Mouse (Mus musculus): ENCODE results near the gene Fshr. TPM values are rescaled to one million over a fixed set of nuclear protein-coding genes. Genes with fewer than 3 reads are reported as not detected.

Fshr gene
- total RNA-seq, 1 experiment: not detected

DNA sequence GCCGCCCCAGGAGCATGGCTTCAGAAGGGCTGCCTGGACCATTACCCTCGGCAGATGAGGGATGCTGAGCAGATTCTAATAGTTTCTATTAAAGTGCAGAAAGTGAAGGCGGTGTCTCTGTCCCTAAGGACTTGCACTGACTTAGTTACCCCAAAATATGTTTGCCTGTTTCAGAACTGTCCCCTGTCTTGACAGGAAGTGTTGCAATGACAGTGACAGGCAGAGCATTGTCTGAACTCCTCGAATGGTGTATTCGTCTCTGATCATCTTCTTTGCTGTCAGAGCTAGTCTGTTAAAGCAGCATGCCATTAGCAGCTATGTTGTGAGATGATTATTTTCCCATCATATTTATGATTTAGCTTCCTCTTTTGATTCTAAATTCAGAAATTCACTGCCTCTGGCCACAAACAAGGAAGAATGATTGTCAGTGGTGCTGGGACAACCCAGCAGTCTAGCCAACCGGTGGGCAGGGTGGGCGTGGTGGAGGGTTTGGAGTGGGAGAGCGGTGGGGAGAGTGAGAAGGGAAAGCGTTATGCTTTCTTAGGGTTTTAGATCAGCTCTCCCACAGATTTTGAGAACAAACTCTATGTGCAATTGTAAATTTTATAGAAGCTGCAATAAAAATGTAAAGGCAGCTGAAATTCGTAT lies 219.6 kb downstream of the Fshr start:
- H3K4me1 ChIP-seq (ENCODE audit: control insufficient read depth in 2 of 2, insufficient read depth in 2 of 2, low read length in 2 of 2, poor library complexity in 1 of 2): no peaks in the 10 kb centered on the region
- in situ Hi-C loops (cut with MboI; ENCODE audit: low sequenced_read_pairs in 2 of 2, unreplicated experiment in 2 of 2): no loop called here
- H3K27ac ChIP-seq (ENCODE audit: insufficient read depth, low read depth, low read length, poor library complexity, severe bottlenecking): no peak overlapping the region
- H3K4me3 ChIP-seq (ENCODE audit: insufficient read depth in 1 of 2, low read depth in 1 of 2, low read length in 2 of 2, poor library complexity in 1 of 2, severe bottlenecking in 1 of 2): no peak overlapping the region
- H3K9ac ChIP-seq (ENCODE audit: insufficient read depth, low read depth, low read length, poor library complexity, severe bottlenecking): no peak overlapping the region
- H3K36me3 ChIP-seq (ENCODE audit: control insufficient read depth, insufficient read depth, low read length, poor library complexity, severe bottlenecking): no peaks in the 10 kb centered on the region
- no peaks in the 10 kb centered on the region for H3K9me3 ChIP-seq (ENCODE audit: control insufficient read depth, insufficient read depth, low read depth, low read length)
- no peak for TF ChIP-seq ZNF384 (IDR thresholded peaks at IDR 0.05; ENCODE audit: low read depth, low read length)
- TF ChIP-seq CHD2 (IDR thresholded peaks at IDR 0.05; ENCODE audit: low read depth, low read length): no peak
- TF ChIP-seq ZC3H11A (IDR thresholded peaks at IDR 0.05; ENCODE audit: borderline replicate concordance, low read depth, low read length): no peak
- TF ChIP-seq HCFC1 (IDR thresholded peaks at IDR 0.05; ENCODE audit: borderline replicate concordance, insufficient read depth, low read length): no peak
- no peak for TF ChIP-seq MAFK (IDR thresholded peaks at IDR 0.05; ENCODE audit: insufficient read depth, low read depth, low read length)
- DNase-seq (ENCODE audit: low read depth, low spot score): no peak

DNA sequence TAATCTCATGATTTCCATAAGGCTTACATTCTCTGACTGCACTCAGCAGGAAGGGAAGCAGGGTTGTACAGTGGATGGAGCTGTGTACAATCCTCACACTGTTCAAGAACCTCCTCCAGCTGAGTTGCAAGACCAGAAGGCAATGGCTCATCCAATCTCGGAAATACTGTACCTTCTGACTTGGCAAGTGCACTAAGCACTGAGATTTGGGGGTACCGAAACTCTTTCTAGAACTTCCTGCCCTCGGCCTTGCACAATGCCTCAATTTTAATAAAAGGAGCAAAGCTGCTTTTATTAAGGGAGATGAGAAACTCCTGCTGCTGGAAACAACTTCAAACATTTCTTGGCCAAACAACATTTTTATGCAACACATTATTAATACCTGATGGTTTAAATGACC lies 225.9 kb downstream of the Fshr start:
- no peaks in the 10 kb centered on the region for H3K9me3 ChIP-seq (ENCODE audit: control insufficient read depth, insufficient read depth, low read depth, low read length)
- in situ Hi-C loops (cut with MboI; ENCODE audit: low sequenced_read_pairs in 2 of 2, unreplicated experiment in 2 of 2): loop anchor here in 1 of 2 experiments (25.0 kb wide), 2 partner anchors 1138 to 1538 kb away; no protein-coding TSS in a partner anchor
- no peak overlapping the region for H3K4me3 ChIP-seq (ENCODE audit: insufficient read depth in 1 of 2, low read depth in 1 of 2, low read length in 2 of 2, poor library complexity in 1 of 2, severe bottlenecking in 1 of 2)
- no peak overlapping the region for H3K27ac ChIP-seq (ENCODE audit: insufficient read depth, low read depth, low read length, poor library complexity, severe bottlenecking)
- DNase-seq (ENCODE audit: low read depth, low spot score): no peak
- no peaks in the 10 kb centered on the region for H3K36me3 ChIP-seq (ENCODE audit: control insufficient read depth, insufficient read depth, low read length, poor library complexity, severe bottlenecking)
- H3K9ac ChIP-seq (ENCODE audit: insufficient read depth, low read depth, low read length, poor library complexity, severe bottlenecking): no peak overlapping the region
- H3K4me1 ChIP-seq (ENCODE audit: control insufficient read depth in 2 of 2, insufficient read depth in 2 of 2, low read length in 2 of 2, poor library complexity in 1 of 2): no peaks in the 10 kb centered on the region
- no peak for TF ChIP-seq CHD2 (IDR thresholded peaks at IDR 0.05; ENCODE audit: low read depth, low read length)
- no peak for TF ChIP-seq MAFK (IDR thresholded peaks at IDR 0.05; ENCODE audit: insufficient read depth, low read depth, low read length)
- no peak for TF ChIP-seq ZNF384 (IDR thresholded peaks at IDR 0.05; ENCODE audit: low read depth, low read length)
- TF ChIP-seq HCFC1 (IDR thresholded peaks at IDR 0.05; ENCODE audit: borderline replicate concordance, insufficient read depth, low read length): no peak
- TF ChIP-seq ZC3H11A (IDR thresholded peaks at IDR 0.05; ENCODE audit: borderline replicate concordance, low read depth, low read length): no peak

DNA sequence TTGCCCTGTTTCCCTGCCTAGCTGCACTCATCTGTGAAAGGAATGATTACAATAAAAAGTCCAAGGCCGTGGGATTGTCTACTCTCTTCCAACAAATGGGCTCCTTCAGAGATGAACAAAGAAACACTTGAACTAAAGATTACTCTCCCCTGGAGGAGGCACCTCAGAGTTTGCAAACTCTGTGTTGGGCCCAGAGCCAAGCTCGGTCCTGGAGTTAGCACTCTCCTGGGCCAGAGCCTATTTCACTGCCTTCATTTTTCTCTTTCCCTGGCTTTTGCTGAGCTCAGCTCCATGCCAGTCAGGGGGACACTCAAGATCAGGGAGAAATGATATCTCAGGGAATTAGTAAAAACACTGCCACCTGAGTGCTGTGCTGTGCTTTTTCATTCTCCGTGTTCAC lies 234.4 kb downstream of the Fshr start:
- in situ Hi-C loops (cut with MboI; ENCODE audit: low sequenced_read_pairs in 2 of 2, unreplicated experiment in 2 of 2): loop anchor here in 1 of 2 experiments (25.0 kb wide), 2 partner anchors 1146 to 1546 kb away; no protein-coding TSS in a partner anchor
- Histone ChIP-seq H3K36me3 (ENCODE audit: control insufficient read depth, insufficient read depth, low read length, poor library complexity, severe bottlenecking) (no peaks in the 10 kb centered on the region), H3K9me3 (ENCODE audit: control insufficient read depth, insufficient read depth, low read depth, low read length) (no peaks in the 10 kb centered on the region), H3K27ac (ENCODE audit: insufficient read depth, low read depth, low read length, poor library complexity, severe bottlenecking) (no peak overlapping the region), H3K4me1 (ENCODE audit: control insufficient read depth in 2 of 2, insufficient read depth in 2 of 2, low read length in 2 of 2, poor library complexity in 1 of 2) (no peaks in the 10 kb centered on the region), H3K9ac (ENCODE audit: insufficient read depth, low read depth, low read length, poor library complexity, severe bottlenecking) (no peak overlapping the region), H3K4me3 (ENCODE audit: insufficient read depth in 1 of 2, low read depth in 1 of 2, low read length in 2 of 2, poor library complexity in 1 of 2, severe bottlenecking in 1 of 2) (no peak overlapping the region)
- no peak for TF ChIP-seq MAFK (IDR thresholded peaks at IDR 0.05; ENCODE audit: insufficient read depth, low read depth, low read length)
- no peak for TF ChIP-seq ZC3H11A (IDR thresholded peaks at IDR 0.05; ENCODE audit: borderline replicate concordance, low read depth, low read length)
- no peak for TF ChIP-seq CHD2 (IDR thresholded peaks at IDR 0.05; ENCODE audit: low read depth, low read length)
- no peak for DNase-seq (ENCODE audit: low read depth, low spot score)

DNA sequence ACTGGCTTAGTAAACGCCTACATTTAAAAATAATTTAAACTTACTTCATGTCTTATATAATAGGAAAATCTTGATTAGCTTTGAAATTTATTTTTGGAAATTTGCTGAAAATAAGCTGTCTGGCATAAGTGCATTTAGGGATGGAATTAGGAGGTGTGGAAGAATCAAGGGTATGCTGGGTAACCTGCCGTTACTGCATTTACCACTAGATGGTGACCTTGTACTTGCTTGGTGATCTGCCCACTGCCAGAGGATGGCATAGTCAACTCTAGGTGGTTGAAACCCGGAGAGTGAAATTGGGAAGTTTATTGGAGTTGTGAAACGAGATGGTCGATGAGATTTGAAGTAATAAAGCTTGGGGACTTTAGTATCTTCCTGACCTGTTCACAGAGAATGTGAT lies 246.5 kb downstream of the Fshr start:
- H3K4me3 ChIP-seq (ENCODE audit: insufficient read depth in 1 of 2, low read depth in 1 of 2, low read length in 2 of 2, poor library complexity in 1 of 2, severe bottlenecking in 1 of 2): no peak overlapping the region
- no peak overlapping the region for H3K9ac ChIP-seq (ENCODE audit: insufficient read depth, low read depth, low read length, poor library complexity, severe bottlenecking)
- H3K36me3 ChIP-seq (ENCODE audit: control insufficient read depth, insufficient read depth, low read length, poor library complexity, severe bottlenecking): no peaks in the 10 kb centered on the region
- H3K27ac ChIP-seq (ENCODE audit: insufficient read depth, low read depth, low read length, poor library complexity, severe bottlenecking): no peak overlapping the region
- TF ChIP-seq MAFK (IDR thresholded peaks at IDR 0.05; ENCODE audit: insufficient read depth, low read depth, low read length) (no peak), ZC3H11A (IDR thresholded peaks at IDR 0.05; ENCODE audit: borderline replicate concordance, low read depth, low read length) (peak; percentile 73; the same call in 1 of the 2 replicates)
- in situ Hi-C loops (cut with MboI; ENCODE audit: low sequenced_read_pairs in 2 of 2, unreplicated experiment in 2 of 2): loop anchor here in 1 of 2 experiments (25.0 kb wide), 2 partner anchors 1158 to 1558 kb away; no protein-coding TSS in a partner anchor
- peak; percentile 20 for DNase-seq (ENCODE audit: low read depth, low spot score)
- H3K4me1 ChIP-seq (ENCODE audit: control insufficient read depth in 2 of 2, insufficient read depth in 2 of 2, low read length in 2 of 2, poor library complexity in 1 of 2): no peaks in the 10 kb centered on the region
- no peaks in the 10 kb centered on the region for H3K9me3 ChIP-seq (ENCODE audit: control insufficient read depth, insufficient read depth, low read depth, low read length)

All from ES-E14 (cell line).